Mouse (Mus musculus): Measurements from ENCODE around the gene Ncor1.
"Not testable (repeated sequence)": the region's sequence is repeated elsewhere in the genome, so short reads cannot be mapped to it uniquely, and the experiment has no call there.

Ncor1 gene

GRCm38 (mm10) chr11:62351948-62352347, 106.4 kb downstream of the Ncor1 start:
- DNase-seq: no peak

- no peak for DNase-seq
Observed at GRCm38 (mm10) chr11:62343002-62343401, 115.3 kb downstream of the Ncor1 start.

- DNase-seq: no peak
Observed at GRCm38 (mm10) chr11:62332228-62332627, 126.1 kb downstream of the Ncor1 start.

GRCm38 (mm10) chr11:62331141-62331540, 127.2 kb downstream of the Ncor1 start:
- DNase-seq: no peak

GRCm38 (mm10) chr11:62323659-62324058, 134.7 kb downstream of the Ncor1 start:
- DNase-seq: no peak

- no peak for DNase-seq
Observed at GRCm38 (mm10) chr11:62320097-62320496, 138.2 kb downstream of the Ncor1 start.

- DNase-seq: peak; percentile 61
Observed at GRCm38 (mm10) chr11:62317746-62318145, 140.6 kb downstream of the Ncor1 start.

GRCm38 (mm10) chr11:62314984-62315383, 143.4 kb downstream of the Ncor1 start:
- DNase-seq: no peak

GRCm38 (mm10) chr11:62309296-62309695, 149.0 kb downstream of the Ncor1 start:
- DNase-seq: no peak

GRCm38 (mm10) chr11:62305866-62306265, 152.5 kb downstream of the Ncor1 start:
- no peak for DNase-seq

GRCm38 (mm10) chr11:62298883-62299282, 159.5 kb downstream of the Ncor1 start:
- DNase-seq: no peak

- no peak for DNase-seq
Observed at GRCm38 (mm10) chr11:62294121-62294520, 164.2 kb downstream of the Ncor1 start.

- no peak for DNase-seq
Observed at GRCm38 (mm10) chr11:62287700-62288099, 170.6 kb downstream of the Ncor1 start.

GRCm38 (mm10) chr11:62285020-62285419, 173.3 kb downstream of the Ncor1 start:
- DNase-seq: no peak

GRCm38 (mm10) chr11:62284020-62284419, 174.3 kb downstream of the Ncor1 start:
- DNase-seq: not testable (repeated sequence)

GRCm38 (mm10) chr11:62281601-62281997, 176.7 kb downstream of the Ncor1 start:
- no peak for DNase-seq

GRCm38 (mm10) chr11:62280675-62281600, 177.4 kb downstream of the Ncor1 start, which contains the start of the genes Zswim7 and Ttc19:
Zswim7 (minus strand) TSS chr11:62281375.
Ttc19 (plus strand) TSS chr11:62281473.
- peak; percentile 91 for DNase-seq

GRCm38 (mm10) chr11:62278027-62278426, 180.3 kb downstream of the Ncor1 start:
- peak; percentile 18 for DNase-seq

GRCm38 (mm10) chr11:62277086-62277485, 181.3 kb downstream of the Ncor1 start:
- DNase-seq: no peak

GRCm38 (mm10) chr11:62270851-62271250, 187.5 kb downstream of the Ncor1 start:
- no peak for DNase-seq

- DNase-seq: no peak
Observed at GRCm38 (mm10) chr11:62269097-62269496, 189.2 kb downstream of the Ncor1 start.

- DNase-seq: no peak
Observed at GRCm38 (mm10) chr11:62268381-62268780, 190.0 kb downstream of the Ncor1 start.

GRCm38 (mm10) chr11:62266466-62267214, 191.7 kb downstream of the Ncor1 start:
- no peak for DNase-seq

All from cerebellum, adult 11-12 months (tissue).